Mouse (Mus musculus) stomach, embryonic 15.5 days (tissue): ENCODE results near the gene Crhr1. TPM values are rescaled to one million over a fixed set of nuclear protein-coding genes. Genes with fewer than 3 reads are reported as not detected.

Experiments
- ATAC-seq: fragments of 200-750 bp; cut with Nextera tagmentation; 2 replicates; pipeline ENCODE4 v1.8.0; 2017; ENCODE audit warnings: low read depth, moderate number of reproducible peaks, moderate TSS enrichment; ENCODE audit not compliant: insufficient read depth, low FRiP score
- H3K27ac ChIP-seq: fragments of 300-500 bp; sonication (generic); 2 replicates; pipeline ENCODE4 v1.5.1; 2015; ENCODE audit warnings: mild to moderate bottlenecking, inconsistent platforms
- H3K27me3 ChIP-seq: fragments of 300-500 bp; sonication (generic); replicated peaks from 2 replicates; pipeline ENCODE4 v1.6.1; 2015; ENCODE audit warnings: inconsistent platforms
- H3K36me3 ChIP-seq: fragments of 300-500 bp; sonication (generic); 2 replicates; pipeline ENCODE4 v1.6.1; 2015; ENCODE audit warnings: inconsistent platforms
- H3K4me1 ChIP-seq: fragments of 300-500 bp; sonication (generic); 2 replicates; pipeline ENCODE4 v1.6.1; 2015; ENCODE audit warnings: inconsistent platforms
- H3K4me2 ChIP-seq: fragments of 300-500 bp; sonication (generic); 2 replicates; pipeline ENCODE4 v1.6.1; 2015; ENCODE audit warnings: mild to moderate bottlenecking, inconsistent platforms
- H3K4me3 ChIP-seq: fragments of 300-500 bp; sonication (generic); replicated peaks from 2 replicates; pipeline ENCODE4 v1.5.1; 2015; ENCODE audit warnings: inconsistent platforms
- H3K9ac ChIP-seq: fragments of 300-500 bp; sonication (generic); 2 replicates; pipeline ENCODE4 v1.6.1; 2015; ENCODE audit warnings: inconsistent platforms
- H3K9me3 ChIP-seq: fragments of 300-500 bp; sonication (generic); 2 replicates; pipeline ENCODE4 v1.6.1; 2016; ENCODE audit warnings: inconsistent platforms
- WGBS: fragments of 180-500 bp; shearing (Covaris S2); methylation state at CpG from one replicate; pipeline ENCODE4 v1.1.7; 2015; 5-methylcytosine and 5-hydroxymethylcytosine counted together
- polyA plus RNA-seq: library from polyadenylated mRNA; unstranded; fragments of >200 nt; fragmentation: Nextera tagmentation; extraction: Ambion mirVana; gene quantifications from 2 replicates; pipeline ENCODE4 v1.2.1, GENCODE M21; 2015

Crhr1 gene
- polyA plus RNA-seq, 1 experiment from 2014 or later: 0.27 TPM

GRCm38 (mm10) chr11:104171281-104171781 lies 38.7 kb downstream of the Crhr1 start:
- ATAC-seq: no peak
- H3K4me3 ChIP-seq: no peak overlapping the region
- no peaks in the 10 kb centered on the region for H3K36me3 ChIP-seq
- no peaks in the 10 kb centered on the region for H3K4me1 ChIP-seq
- no peaks in the 10 kb centered on the region for H3K27me3 ChIP-seq
- no peaks in the 10 kb centered on the region for H3K9me3 ChIP-seq
- H3K27ac ChIP-seq: no peak overlapping the region
- 31% methylated on average over 12 of the region's 12 CpGs for WGBS
- no peak overlapping the region for H3K9ac ChIP-seq
- no peak overlapping the region for H3K4me2 ChIP-seq

- 32% methylated on average over 7 of the region's 7 CpGs for WGBS
- Histone ChIP-seq H3K4me2 (no peak overlapping the region), H3K9me3 (no peaks in the 10 kb centered on the region), H3K4me1 (no peaks in the 10 kb centered on the region), H3K36me3 (no peaks in the 10 kb centered on the region), H3K9ac (no peak overlapping the region), H3K27me3 (no peaks in the 10 kb centered on the region), H3K27ac (no peak overlapping the region), H3K4me3 (no peak overlapping the region)
- no peak for ATAC-seq
These were observed 46.2 kb downstream of the Crhr1 start for GRCm38 (mm10) chr11:104178893-104179292.

GRCm38 (mm10) chr11:104179804-104180203 lies 47.1 kb downstream of the Crhr1 start:
- Histone ChIP-seq H3K27ac (no peak overlapping the region), H3K4me1 (no peaks in the 10 kb centered on the region), H3K9me3 (no peaks in the 10 kb centered on the region), H3K9ac (no peak overlapping the region), H3K4me3 (no peak overlapping the region), H3K36me3 (no peaks in the 10 kb centered on the region), H3K27me3 (no peaks in the 10 kb centered on the region), H3K4me2 (no peak overlapping the region)
- no peak for ATAC-seq
- WGBS: 68% methylated on average over 5 of the region's 5 CpGs

- Histone ChIP-seq H3K9ac (no peak overlapping the region), H3K9me3 (no peaks in the 10 kb centered on the region), H3K4me2 (no peak overlapping the region), H3K27me3 (no peaks in the 10 kb centered on the region), H3K27ac (no peak overlapping the region), H3K4me3 (no peak overlapping the region), H3K4me1 (no peaks in the 10 kb centered on the region), H3K36me3 (no peaks in the 10 kb centered on the region)
- no peak for ATAC-seq
- 78% methylated on average over 3 of the region's 3 CpGs for WGBS
These were observed 49.5 kb downstream of the Crhr1 start for GRCm38 (mm10) chr11:104182141-104182540.

GRCm38 (mm10) chr11:104186135-104186836 lies 53.6 kb downstream of the Crhr1 start, which contains the start of gene Sppl2c:
Gene Sppl2c, plus strand, starts transcription at chr11:104186327.
- no peak for ATAC-seq
- WGBS: 77% methylated on average over 13 of the region's 13 CpGs

GRCm38 (mm10) chr11:104186837-104187150 lies 54.1 kb downstream of the Crhr1 start:
- no peaks in the 10 kb centered on the region for H3K36me3 ChIP-seq
- WGBS: 87% methylated on average over 9 of the region's 9 CpGs
- H3K9me3 ChIP-seq: no peaks in the 10 kb centered on the region
- no peaks in the 10 kb centered on the region for H3K27me3 ChIP-seq
- no peak overlapping the region for H3K4me3 ChIP-seq
- H3K9ac ChIP-seq: no peak overlapping the region
- H3K4me1 ChIP-seq: no peaks in the 10 kb centered on the region
- H3K27ac ChIP-seq: no peak overlapping the region
- no peak overlapping the region for H3K4me2 ChIP-seq
- ATAC-seq: no peak

More at GRCm38 (mm10) chr11:104186135-104186836, 53.6 kb downstream of the Crhr1 start, which contains the start of gene Sppl2c:
- H3K9ac ChIP-seq: no peak within 1 kb of the TSS
- H3K4me1 ChIP-seq: no peaks in the 10 kb centered on the region
- H3K4me2 ChIP-seq: no peak within 1 kb of the TSS
- no peaks in the 10 kb centered on the region for H3K27me3 ChIP-seq
- H3K4me3 ChIP-seq: no peak within 1 kb of the TSS
- no peaks in the 10 kb centered on the region for H3K36me3 ChIP-seq
- no peak within 1 kb of the TSS for H3K27ac ChIP-seq
- H3K9me3 ChIP-seq: no peaks in the 10 kb centered on the region

- Histone ChIP-seq H3K9me3 (no peaks in the 10 kb centered on the region), H3K4me2 (no peak overlapping the region), H3K36me3 (no peaks in the 10 kb centered on the region), H3K4me3 (no peak overlapping the region), H3K9ac (no peak overlapping the region), H3K27ac (no peak overlapping the region), H3K4me1 (no peaks in the 10 kb centered on the region), H3K27me3 (no peaks in the 10 kb centered on the region)
- no peak for ATAC-seq
- 90% methylated on average over 10 of the region's 10 CpGs for WGBS
These were observed 55.1 kb downstream of the Crhr1 start for GRCm38 (mm10) chr11:104187766-104188165.

GRCm38 (mm10) chr11:104190008-104190407 lies 57.4 kb downstream of the Crhr1 start:
- H3K4me3 ChIP-seq: no peak overlapping the region
- H3K27ac ChIP-seq: no peak overlapping the region
- no peak overlapping the region for H3K9ac ChIP-seq

GRCm38 (mm10) chr11:104195382-104195781 lies 62.7 kb downstream of the Crhr1 start:
- 73% methylated on average over 11 of the region's 11 CpGs for WGBS
- Histone ChIP-seq H3K27me3 (peaks cover 12% of the 10 kb centered on the region; the same call in 1 of the 2 replicates), H3K4me2 (no peak overlapping the region), H3K27ac (no peak overlapping the region), H3K9me3 (no peaks in the 10 kb centered on the region), H3K9ac (no peak overlapping the region), H3K36me3 (no peaks in the 10 kb centered on the region), H3K4me1 (no peaks in the 10 kb centered on the region), H3K4me3 (no peak overlapping the region)
- ATAC-seq: no peak

More at GRCm38 (mm10) chr11:104190008-104190407, 57.4 kb downstream of the Crhr1 start:
- Histone ChIP-seq H3K4me1 (no peaks in the 10 kb centered on the region), H3K9me3 (no peaks in the 10 kb centered on the region), H3K36me3 (no peaks in the 10 kb centered on the region), H3K4me2 (no peak overlapping the region), H3K27me3 (no peaks in the 10 kb centered on the region)
- WGBS: 84% methylated on average over 2 of the region's 2 CpGs
- ATAC-seq: no peak

- Histone ChIP-seq H3K9me3 (no peaks in the 10 kb centered on the region), H3K4me1 (no peaks in the 10 kb centered on the region), H3K4me3 (no peak overlapping the region), H3K36me3 (no peaks in the 10 kb centered on the region), H3K9ac (no peak overlapping the region), H3K27me3 (peaks cover 12% of the 10 kb centered on the region; the same call in 1 of the 2 replicates), H3K4me2 (no peak overlapping the region), H3K27ac (no peak overlapping the region)
- no peak for ATAC-seq
- WGBS: 10% methylated on average over 9 of the region's 9 CpGs
These were observed 63.1 kb downstream of the Crhr1 start for GRCm38 (mm10) chr11:104195791-104196190.

GRCm38 (mm10) chr11:104197861-104198260 lies 65.2 kb downstream of the Crhr1 start:
- Histone ChIP-seq H3K4me1 (no peaks in the 10 kb centered on the region), H3K36me3 (no peaks in the 10 kb centered on the region), H3K4me2 (no peak overlapping the region), H3K27me3 (peaks cover 12% of the 10 kb centered on the region; the same call in 1 of the 2 replicates), H3K9ac (no peak overlapping the region), H3K4me3 (no peak overlapping the region), H3K27ac (no peak overlapping the region), H3K9me3 (no peaks in the 10 kb centered on the region)
- ATAC-seq: no peak
- 3% methylated on average over 10 of the region's 10 CpGs for WGBS

- Histone ChIP-seq H3K4me1 (no peaks in the 10 kb centered on the region), H3K4me2 (no peak overlapping the region), H3K36me3 (no peaks in the 10 kb centered on the region), H3K27ac (no peak overlapping the region), H3K4me3 (no peak overlapping the region), H3K9me3 (no peaks in the 10 kb centered on the region), H3K9ac (no peak overlapping the region), H3K27me3 (peaks cover 6% of the 10 kb centered on the region; the same call in 1 of the 2 replicates)
- no peak for ATAC-seq
- WGBS: 70% methylated on average over 3 of the region's 3 CpGs
These were observed 70.6 kb downstream of the Crhr1 start for GRCm38 (mm10) chr11:104203271-104203670.
